Mouse (Mus musculus): ENCODE results near the gene Wrap53. TPM values are rescaled to one million over a fixed set of nuclear protein-coding genes. Genes with fewer than 3 reads are reported as not detected.

Wrap53 gene
- polyA plus RNA-seq, 1 experiment from 2014 or later, result 17.9 TPM

GRCm38 (mm10) chr11:69604795-69605664, 25.0 kb upstream of the Wrap53 start:
- Histone ChIP-seq H3K9me3 (replicated peaks; ENCODE audit: low read length) (no peaks in the 10 kb centered on the region), H3K36me3 (ENCODE audit: insufficient read depth, low read length) (no peaks in the 10 kb centered on the region), H3K27ac (peak overlapping the region; percentile 60; the same call in 1 of the 2 replicates), H3K4me2 (ENCODE audit: low read length) (peak overlapping the region; percentile 78), H3K4me1 (replicated peaks; ENCODE audit: insufficient read depth, low read length) (peaks cover 13% of the 10 kb centered on the region; the same call in 1 of the 2 replicates), H3K9ac (ENCODE audit: low read depth, low read length) (peak overlapping the region; percentile 57), H3K27me3 (ENCODE audit: insufficient read depth, low read length) (no peaks in the 10 kb centered on the region), H3K4me3 (replicated peaks; ENCODE audit: low read depth, low read length) (peak overlapping the region; percentile 43)
- peak; percentile 62 for DNase-seq (ENCODE audit: low spot score)
- ATAC-seq (replicated peaks; ENCODE audit: low FRiP score, low read depth), result peak; percentile 16; the same call in 1 of the 2 replicates
- no peak for TF ChIP-seq CTCF (IDR thresholded peaks at IDR 0.05; ENCODE audit: low read depth)
- WGBS, result under 1% methylated on average over 66 of the region's 73 CpGs

- DNase-seq (ENCODE audit: low spot score) (no peak), ATAC-seq (replicated peaks; ENCODE audit: low FRiP score, low read depth) (0 out of 2 replicates have a peak, but pooled peaks have one; percentile 1)
- peaks cover 20% of the 10 kb centered on the region for H3K4me1 ChIP-seq (replicated peaks; ENCODE audit: insufficient read depth, low read length)
- H3K27me3 ChIP-seq (ENCODE audit: insufficient read depth, low read length), result no peaks in the 10 kb centered on the region
- H3K36me3 ChIP-seq (ENCODE audit: insufficient read depth, low read length), result no peaks in the 10 kb centered on the region
- H3K27ac ChIP-seq, result peak overlapping the region; percentile 60; the same call in 1 of the 2 replicates
- H3K4me3 ChIP-seq (replicated peaks; ENCODE audit: low read depth, low read length), result 0 out of 2 replicates have a peak overlapping the region, but pooled peaks have one; percentile 1
- 57% methylated on average over 3 of the region's 3 CpGs for whole genome bisulfite sequencing
- peak overlapping the region; percentile 78 for H3K4me2 ChIP-seq (ENCODE audit: low read length)
- no peak overlapping the region; the same call in 1 of the 2 replicates for H3K9ac ChIP-seq (ENCODE audit: low read depth, low read length)
- no peaks in the 10 kb centered on the region for H3K9me3 ChIP-seq (replicated peaks; ENCODE audit: low read length)
- no peak for TF ChIP-seq CTCF (IDR thresholded peaks at IDR 0.05; ENCODE audit: low read depth)
These were observed 24.3 kb upstream of the Wrap53 start for GRCm38 (mm10) chr11:69604347-69604746.

GRCm38 (mm10) chr11:69603516-69603915, 23.5 kb upstream of the Wrap53 start:
- H3K4me2 ChIP-seq (ENCODE audit: low read length), result peak overlapping the region; percentile 78
- no peaks in the 10 kb centered on the region for H3K36me3 ChIP-seq (ENCODE audit: insufficient read depth, low read length)
- no peaks in the 10 kb centered on the region for H3K27me3 ChIP-seq (ENCODE audit: insufficient read depth, low read length)
- ATAC-seq (replicated peaks; ENCODE audit: low FRiP score, low read depth) (no peak), DNase-seq (ENCODE audit: low spot score) (no peak)
- 0 out of 2 replicates have a peak overlapping the region, but pooled peaks have one; percentile 1 for H3K4me3 ChIP-seq (replicated peaks; ENCODE audit: low read depth, low read length)
- H3K27ac ChIP-seq, result peak overlapping the region; percentile 60; the same call in 1 of the 2 replicates
- no peak overlapping the region for H3K9ac ChIP-seq (ENCODE audit: low read depth, low read length)
- H3K4me1 ChIP-seq (replicated peaks; ENCODE audit: insufficient read depth, low read length), result peaks cover 22% of the 10 kb centered on the region
- TF ChIP-seq CTCF (IDR thresholded peaks at IDR 0.05; ENCODE audit: low read depth), result no peak
- WGBS, result 60% methylated on average over 8 of the region's 8 CpGs
- H3K9me3 ChIP-seq (replicated peaks; ENCODE audit: low read length), result no peaks in the 10 kb centered on the region

- ATAC-seq (replicated peaks; ENCODE audit: low FRiP score, low read depth) (no peak), DNase-seq (ENCODE audit: low spot score) (no peak)
- Histone ChIP-seq H3K4me3 (replicated peaks; ENCODE audit: low read depth, low read length) (no peak overlapping the region), H3K36me3 (ENCODE audit: insufficient read depth, low read length) (no peaks in the 10 kb centered on the region), H3K4me1 (replicated peaks; ENCODE audit: insufficient read depth, low read length) (peaks cover 22% of the 10 kb centered on the region), H3K4me2 (ENCODE audit: low read length) (no peak overlapping the region), H3K9me3 (replicated peaks; ENCODE audit: low read length) (no peaks in the 10 kb centered on the region), H3K27ac (no peak overlapping the region; the same call in 1 of the 2 replicates), H3K9ac (ENCODE audit: low read depth, low read length) (no peak overlapping the region), H3K27me3 (ENCODE audit: insufficient read depth, low read length) (no peaks in the 10 kb centered on the region)
- TF ChIP-seq CTCF (IDR thresholded peaks at IDR 0.05; ENCODE audit: low read depth), result no peak
- WGBS, result 63% methylated on average over 3 of the region's 3 CpGs
These were observed 21.7 kb upstream of the Wrap53 start for GRCm38 (mm10) chr11:69601768-69602167.

- no peak overlapping the region for H3K9ac ChIP-seq (ENCODE audit: low read depth, low read length)
These were observed 20.0 kb upstream of the Wrap53 start for GRCm38 (mm10) chr11:69600098-69600497.

GRCm38 (mm10) chr11:69599436-69599835, 19.4 kb upstream of the Wrap53 start:
- H3K4me1 ChIP-seq (replicated peaks; ENCODE audit: insufficient read depth, low read length), result peaks cover 22% of the 10 kb centered on the region
- H3K9ac ChIP-seq (ENCODE audit: low read depth, low read length), result no peak overlapping the region
- DNase-seq (ENCODE audit: low spot score) (no peak), ATAC-seq (replicated peaks; ENCODE audit: low FRiP score, low read depth) (no peak)
- no peaks in the 10 kb centered on the region for H3K36me3 ChIP-seq (ENCODE audit: insufficient read depth, low read length)
- H3K27me3 ChIP-seq (ENCODE audit: insufficient read depth, low read length), result no peaks in the 10 kb centered on the region
- WGBS, result 17% methylated on average over 9 of the region's 9 CpGs
- no peak overlapping the region for H3K4me3 ChIP-seq (replicated peaks; ENCODE audit: low read depth, low read length)
- peak overlapping the region; percentile 78; the same call in 1 of the 2 replicates for H3K27ac ChIP-seq
- peak overlapping the region; percentile 27; the same call in 1 of the 2 replicates for H3K4me2 ChIP-seq (ENCODE audit: low read length)
- H3K9me3 ChIP-seq (replicated peaks; ENCODE audit: low read length), result no peaks in the 10 kb centered on the region
- TF ChIP-seq CTCF (IDR thresholded peaks at IDR 0.05; ENCODE audit: low read depth), result no peak

More at GRCm38 (mm10) chr11:69600098-69600497, 20.0 kb upstream of the Wrap53 start:
- ATAC-seq (replicated peaks; ENCODE audit: low FRiP score, low read depth), result peak; percentile 70; the same call in 1 of the 2 replicates
- H3K9me3 ChIP-seq (replicated peaks; ENCODE audit: low read length), result no peaks in the 10 kb centered on the region
- 10% methylated on average over 6 of the region's 6 CpGs for WGBS
- peak overlapping the region; percentile 78 for H3K27ac ChIP-seq
- peak; percentile 88 for DNase-seq (ENCODE audit: low spot score)
- H3K4me1 ChIP-seq (replicated peaks; ENCODE audit: insufficient read depth, low read length), result peaks cover 22% of the 10 kb centered on the region
- H3K27me3 ChIP-seq (ENCODE audit: insufficient read depth, low read length), result no peaks in the 10 kb centered on the region
- TF ChIP-seq CTCF (IDR thresholded peaks at IDR 0.05; ENCODE audit: low read depth), result no peak
- H3K36me3 ChIP-seq (ENCODE audit: insufficient read depth, low read length), result no peaks in the 10 kb centered on the region
- peak overlapping the region; percentile 27; the same call in 1 of the 2 replicates for H3K4me2 ChIP-seq (ENCODE audit: low read length)
- H3K4me3 ChIP-seq (replicated peaks; ENCODE audit: low read depth, low read length), result no peak overlapping the region
